Mouse (Mus musculus): Measurements from ENCODE around the gene Dsp.

Dsp gene

DNA sequence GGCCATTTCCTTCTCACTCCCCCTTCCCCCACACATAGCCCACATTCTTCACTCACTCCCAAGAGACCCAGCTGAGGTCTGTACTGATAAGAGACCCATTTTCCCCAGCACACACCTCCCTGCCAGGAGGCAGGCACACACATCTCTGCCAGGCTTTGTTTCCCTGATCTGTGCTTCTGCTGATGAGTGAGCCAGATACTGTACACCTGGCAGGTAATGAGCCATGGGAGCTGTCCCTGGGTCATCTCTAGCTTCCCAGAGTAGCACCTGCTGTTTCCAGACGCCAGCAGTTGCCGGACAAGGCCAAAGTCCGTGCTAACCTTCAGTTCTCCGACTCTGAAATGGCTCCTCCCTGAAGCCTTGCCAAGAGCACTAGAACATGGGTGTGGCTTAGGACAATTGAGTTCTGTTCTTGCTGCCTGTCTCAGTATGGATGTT lies 19.6 kb downstream of the Dsp start:
- no peak for DNase-seq (ENCODE audit: low spot score in 2 of 2)

DNA sequence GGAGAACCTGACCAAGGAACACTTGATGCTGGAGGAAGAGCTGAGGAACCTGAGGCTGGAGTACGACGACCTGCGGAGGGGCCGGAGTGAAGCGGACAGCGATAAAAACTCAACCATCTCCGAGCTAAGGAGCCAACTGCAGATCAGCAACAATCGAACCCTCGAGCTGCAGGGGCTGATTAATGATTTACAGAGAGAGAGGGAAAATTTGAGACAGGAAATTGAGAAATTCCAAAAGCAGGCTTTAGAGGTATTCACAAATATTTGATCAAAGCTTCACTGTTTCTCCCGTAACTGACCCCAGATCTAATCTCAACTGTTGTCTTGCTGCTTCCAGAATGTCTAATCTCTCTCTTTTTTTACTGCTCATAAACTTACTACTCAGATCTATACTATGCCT lies 42.3 kb downstream of the Dsp start:
- DNase-seq (ENCODE audit: low spot score in 2 of 2), result no peak

DNA sequence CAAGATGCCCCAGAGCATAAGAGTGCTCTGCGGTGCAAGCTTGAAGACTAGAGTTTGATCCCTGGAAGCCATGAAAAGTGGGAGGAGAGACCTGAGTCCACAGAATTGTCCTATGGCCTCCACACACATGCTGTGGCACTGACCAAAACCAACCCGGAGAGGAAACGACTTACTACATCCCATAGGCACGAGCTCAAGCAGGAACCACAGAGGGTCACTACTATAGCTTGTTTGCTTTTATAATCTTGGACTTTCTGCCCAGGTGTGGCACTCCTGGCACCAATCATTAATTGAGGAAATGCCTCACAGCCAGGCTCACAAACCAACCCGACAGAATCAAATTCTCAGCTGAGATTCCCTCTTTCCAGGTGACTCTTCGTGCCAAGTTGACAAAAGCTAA lies 50.3 kb downstream of the Dsp start:
- no peak for DNase-seq (ENCODE audit: low spot score in 2 of 2)

GRCm38 (mm10) chr13:38204171-38204570 lies 53.1 kb downstream of the Dsp start:
- no peak for DNase-seq (ENCODE audit: low spot score in 2 of 2)

- peak; percentile 75 to 80 for DNase-seq (ENCODE audit: low spot score in 2 of 2)
Measured at GRCm38 (mm10) chr13:38204702-38205482, 53.8 kb downstream of the Dsp start, which contains the start of gene Snrnp48. TSS of gene Snrnp48 (plus strand) at chr13:38204938.

- no peak for DNase-seq (ENCODE audit: low spot score in 2 of 2)
Measured at GRCm38 (mm10) chr13:38211122-38211521, 60.0 kb downstream of the Dsp start.

- DNase-seq (ENCODE audit: low spot score in 2 of 2), result no peak
Measured at GRCm38 (mm10) chr13:38218686-38219085, 67.6 kb downstream of the Dsp start.

DNA sequence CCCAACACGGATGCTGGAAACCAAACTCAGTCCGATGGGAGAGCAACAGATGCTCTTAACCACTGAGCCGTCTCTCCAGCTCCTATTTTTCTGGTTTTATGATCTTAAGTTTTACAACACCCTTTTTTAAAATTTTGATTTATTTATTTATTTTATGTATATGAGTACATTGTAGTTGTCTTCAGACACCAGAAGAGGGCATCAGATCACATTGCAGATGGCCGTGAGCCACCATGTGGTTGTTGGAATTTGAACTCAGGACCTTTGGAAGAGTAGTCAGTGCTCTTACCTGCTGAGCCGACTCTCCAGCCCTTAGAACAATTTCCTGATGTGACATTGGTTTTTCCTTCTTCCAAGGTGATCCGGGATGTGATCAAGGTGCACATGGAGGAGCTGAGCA lies 69.2 kb downstream of the Dsp start:
- no peak for DNase-seq (ENCODE audit: low spot score in 2 of 2)

- DNase-seq (ENCODE audit: low spot score in 2 of 2), result no peak
Measured at GRCm38 (mm10) chr13:38230177-38230821, 79.2 kb downstream of the Dsp start.

- DNase-seq (ENCODE audit: low spot score in 2 of 2), result no peak
Measured at GRCm38 (mm10) chr13:38232411-38232810, 81.3 kb downstream of the Dsp start.

- no peak for DNase-seq (ENCODE audit: low spot score in 2 of 2)
Measured at GRCm38 (mm10) chr13:38232856-38233625, 81.9 kb downstream of the Dsp start.

DNA sequence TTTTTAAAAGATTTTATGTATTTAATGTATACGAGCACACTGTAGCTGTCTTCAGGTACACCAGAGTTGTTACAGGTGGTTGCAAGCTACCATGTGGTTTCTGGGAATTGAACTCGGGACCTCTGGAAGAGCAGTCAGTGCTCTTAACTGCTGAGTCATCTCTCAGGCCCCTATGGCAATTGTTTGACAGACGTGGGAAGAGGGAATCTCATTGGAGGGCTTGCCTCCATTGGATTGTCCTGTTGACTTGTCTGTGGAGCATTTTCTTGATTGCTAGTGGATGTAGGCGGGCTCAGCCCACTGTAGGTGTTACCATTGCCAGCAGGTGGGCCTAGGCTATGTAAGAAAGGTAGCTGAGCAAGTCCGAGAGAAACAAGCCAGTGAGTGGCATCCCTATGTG lies 83.6 kb downstream of the Dsp start:
- DNase-seq (ENCODE audit: low spot score in 2 of 2), result no peak

DNA sequence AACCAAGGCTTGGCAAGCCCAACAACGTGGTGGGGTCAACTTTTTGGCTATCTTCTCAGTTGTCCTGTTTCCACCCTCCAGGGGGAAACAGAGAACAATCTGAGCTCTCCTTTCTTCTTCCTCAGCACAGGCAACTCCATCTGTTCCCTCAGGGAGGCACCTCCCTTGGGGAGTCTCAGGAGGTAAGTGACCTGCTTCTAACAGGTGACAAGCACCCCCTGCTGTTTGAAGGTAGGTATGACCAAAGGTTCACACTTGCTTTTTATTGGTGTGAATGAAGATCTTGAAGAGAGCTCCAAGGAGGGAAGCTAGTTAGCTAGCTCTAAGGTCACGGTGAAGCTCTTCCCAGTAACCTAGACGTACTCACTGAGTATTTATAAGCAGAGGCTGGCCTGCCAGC lies 84.3 kb downstream of the Dsp start:
- no peak for DNase-seq (ENCODE audit: low spot score in 2 of 2)

- DNase-seq (ENCODE audit: low spot score in 2 of 2), result no peak
Measured at GRCm38 (mm10) chr13:38248151-38248550, 97.1 kb downstream of the Dsp start.

Measured in frontal cortex, postnatal 14 days (tissue).